Mouse (Mus musculus) forebrain, embryonic 16.5 days (tissue): ENCODE measurements at regions not wholly inside any gene's neighbourhood (a gene's known extent, or its start where the extent isn't known, plus 50 kb on each side); places are given as distances from the start of the nearest gene placed in this dataset.

ENCODE experiments used
- ATAC-seq: fragments of 200-750 bp; cut with Nextera tagmentation; 2 replicates; pipeline ENCODE4 v1.8.0; 2017; ENCODE audit warnings: mild to moderate bottlenecking, moderate library complexity
- H3K27ac ChIP-seq: fragments of 300-500 bp; sonication (generic); 2 replicates; pipeline ENCODE4 v1.5.1; 2014; ENCODE audit warnings: low read length, control low read depth
- H3K27me3 ChIP-seq: fragments of 300-500 bp; sonication (generic); replicated peaks from 2 replicates; pipeline ENCODE4 v1.6.1; 2014; ENCODE audit warnings: low read length; ENCODE audit not compliant: control insufficient read depth, insufficient read depth
- H3K36me3 ChIP-seq: fragments of 300-500 bp; sonication (generic); 2 replicates; pipeline ENCODE4 v1.6.1; 2014; ENCODE audit not compliant: control insufficient read depth, insufficient read depth
- H3K4me1 ChIP-seq: fragments of 300-500 bp; sonication (generic); replicated peaks from 2 replicates; pipeline ENCODE4 v1.6.1; 2014; ENCODE audit warnings: low read length; ENCODE audit not compliant: control insufficient read depth, insufficient read depth
- H3K4me2 ChIP-seq: fragments of 300-500 bp; sonication (generic); 2 replicates; pipeline ENCODE4 v1.6.1; 2014; ENCODE audit warnings: mild to moderate bottlenecking, low read length, control low read depth
- H3K4me3 ChIP-seq: fragments of 300-500 bp; sonication (generic); replicated peaks from 2 replicates; pipeline ENCODE4 v1.5.1; 2014; ENCODE audit warnings: mild to moderate bottlenecking, low read length, control low read depth
- H3K9ac ChIP-seq: fragments of 300-500 bp; sonication (generic); replicated peaks from 2 replicates; pipeline ENCODE4 v1.6.1; 2014; ENCODE audit warnings: low read depth, low read length, control low read depth
- H3K9me3 ChIP-seq: fragments of 300-500 bp; sonication (generic); 2 replicates; pipeline ENCODE4 v1.6.1; 2016; ENCODE audit warnings: low read length; ENCODE audit not compliant: control insufficient read depth
- WGBS: fragments of 180-500 bp; shearing (Covaris S2); extraction: QIAGEN DNeasy Blood & Tissue Kit; methylation state at CpG from one replicate; pipeline ENCODE4 v1.1.7; 2014; 5-methylcytosine and 5-hydroxymethylcytosine counted together

DNA sequence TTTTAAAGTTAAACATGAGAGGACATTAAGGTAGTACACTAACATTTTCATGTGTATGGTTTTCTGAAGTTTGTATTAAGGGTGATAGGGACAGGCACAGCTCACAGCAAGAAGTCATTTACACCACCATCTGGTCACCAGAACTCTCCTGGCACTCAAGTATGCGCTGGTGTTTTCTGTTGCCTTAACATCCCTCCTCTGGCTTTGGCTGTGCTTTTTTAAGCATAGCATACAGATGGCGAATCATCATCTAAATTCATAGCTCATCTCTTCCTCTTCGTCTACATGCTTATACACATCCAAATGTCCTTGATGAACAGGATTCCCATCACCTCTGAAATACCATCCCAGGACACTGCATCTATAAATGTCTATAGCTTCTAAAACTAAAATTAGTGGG lies 148.7 kb downstream of the Fam198b start:
- Histone ChIP-seq H3K27me3 (no peaks in the 10 kb centered on the region), H3K4me1 (no peaks in the 10 kb centered on the region), H3K9ac (no peak overlapping the region), H3K4me2 (no peak overlapping the region), H3K36me3 (no peaks in the 10 kb centered on the region), H3K4me3 (no peak overlapping the region), H3K9me3 (no peaks in the 10 kb centered on the region), H3K27ac (no peak overlapping the region)
- ATAC-seq, result no peak
- 75% methylated on average over 3 of the region's 3 CpGs for WGBS

GRCm38 (mm10) chr3:80038553-80039129 lies 154.3 kb downstream of the Fam198b start:
- H3K27me3 ChIP-seq, result no peaks in the 10 kb centered on the region
- H3K9me3 ChIP-seq, result no peaks in the 10 kb centered on the region
- no peak overlapping the region for H3K4me2 ChIP-seq
- no peaks in the 10 kb centered on the region for H3K4me1 ChIP-seq
- H3K27ac ChIP-seq, result no peak overlapping the region
- 78% methylated on average over 11 of the region's 11 CpGs for WGBS
- no peak overlapping the region for H3K9ac ChIP-seq
- H3K4me3 ChIP-seq, result no peak overlapping the region
- H3K36me3 ChIP-seq, result no peaks in the 10 kb centered on the region
- ATAC-seq, result no peak

- no peak overlapping the region for H3K4me2 ChIP-seq
- no peaks in the 10 kb centered on the region for H3K4me1 ChIP-seq
- H3K9ac ChIP-seq, result no peak overlapping the region
- no peaks in the 10 kb centered on the region for H3K36me3 ChIP-seq
- no peaks in the 10 kb centered on the region for H3K27me3 ChIP-seq
- WGBS, result 58% methylated on average over 5 of the region's 5 CpGs
- no peaks in the 10 kb centered on the region for H3K9me3 ChIP-seq
- ATAC-seq, result no peak
- no peak overlapping the region for H3K27ac ChIP-seq
- no peak overlapping the region for H3K4me3 ChIP-seq
Observed at GRCm38 (mm10) chr3:80042756-80043484, 158.6 kb downstream of the Fam198b start.

DNA sequence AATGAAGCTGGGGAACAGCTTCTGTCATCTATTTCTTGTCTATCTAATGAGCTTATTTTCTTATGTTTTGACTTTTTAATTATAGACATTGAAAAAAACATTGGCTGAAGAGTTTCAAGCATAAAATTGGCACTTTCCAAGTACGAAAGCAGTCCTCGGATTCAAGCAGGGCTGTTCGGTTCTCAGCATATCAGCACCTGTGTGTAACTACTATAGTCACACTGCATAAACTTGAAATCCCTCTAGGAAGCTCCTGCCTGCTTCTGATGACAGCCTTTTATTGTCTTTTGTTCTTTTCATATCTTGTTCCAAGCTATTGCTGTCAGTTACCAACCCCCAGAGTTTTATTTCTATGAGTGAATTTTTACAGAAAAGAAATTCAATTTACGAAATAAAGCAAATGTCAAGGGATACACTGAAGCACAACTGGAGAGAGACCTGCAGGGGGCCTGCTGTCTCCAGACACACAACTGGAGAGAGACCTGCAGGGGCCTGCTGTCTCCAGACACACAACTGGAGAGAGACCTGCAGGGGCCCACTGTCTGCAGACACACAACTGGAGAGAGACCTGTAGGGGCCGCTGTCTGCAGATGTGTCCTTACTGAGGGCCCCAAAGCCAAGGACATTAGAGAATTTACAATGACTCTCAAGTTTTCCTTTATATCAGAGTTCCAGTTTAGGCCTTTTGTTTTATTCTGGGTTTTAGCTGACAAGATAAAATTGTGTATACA lies 165.3 kb downstream of the Fam198b start:
- no peaks in the 10 kb centered on the region for H3K36me3 ChIP-seq
- 70% methylated on average over 5 of the region's 5 CpGs for WGBS
- no peaks in the 10 kb centered on the region for H3K27me3 ChIP-seq
- H3K4me1 ChIP-seq, result no peaks in the 10 kb centered on the region
- no peak overlapping the region for H3K27ac ChIP-seq
- no peak for ATAC-seq
- H3K9me3 ChIP-seq, result no peaks in the 10 kb centered on the region
- no peak overlapping the region for H3K4me2 ChIP-seq
- H3K9ac ChIP-seq, result no peak overlapping the region
- H3K4me3 ChIP-seq, result no peak overlapping the region

DNA sequence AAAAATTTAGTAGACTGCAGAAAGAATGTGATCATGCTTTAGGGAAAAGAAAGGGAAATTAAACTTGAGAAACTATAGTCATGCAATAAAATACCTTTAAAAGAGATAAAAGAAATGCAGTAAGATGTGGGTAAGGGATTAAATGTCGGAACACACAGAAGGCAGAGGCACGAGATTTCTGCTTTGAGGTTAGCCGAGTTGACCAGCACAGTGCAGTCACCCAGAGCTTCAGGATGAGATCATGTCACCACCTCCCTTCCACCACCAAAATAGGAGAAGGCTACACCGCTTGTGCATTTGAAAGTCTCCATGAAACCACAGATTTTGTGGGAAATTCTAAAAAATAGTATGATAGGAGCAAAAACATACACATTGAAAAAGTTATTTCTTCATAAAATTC lies 166.6 kb downstream of the Fam198b start:
- 84% methylated on average over 4 of the region's 4 CpGs for WGBS
- H3K9ac ChIP-seq, result no peak overlapping the region
- H3K27ac ChIP-seq, result no peak overlapping the region
- no peak overlapping the region for H3K4me3 ChIP-seq
- no peak overlapping the region for H3K4me2 ChIP-seq
- H3K9me3 ChIP-seq, result no peaks in the 10 kb centered on the region
- H3K27me3 ChIP-seq, result no peaks in the 10 kb centered on the region
- H3K36me3 ChIP-seq, result no peaks in the 10 kb centered on the region
- no peaks in the 10 kb centered on the region for H3K4me1 ChIP-seq
- ATAC-seq, result no peak

GRCm38 (mm10) chr3:80051963-80052362 lies 167.6 kb downstream of the Fam198b start:
- no peak overlapping the region for H3K4me3 ChIP-seq
- 71% methylated on average over 4 of the region's 4 CpGs for WGBS

DNA sequence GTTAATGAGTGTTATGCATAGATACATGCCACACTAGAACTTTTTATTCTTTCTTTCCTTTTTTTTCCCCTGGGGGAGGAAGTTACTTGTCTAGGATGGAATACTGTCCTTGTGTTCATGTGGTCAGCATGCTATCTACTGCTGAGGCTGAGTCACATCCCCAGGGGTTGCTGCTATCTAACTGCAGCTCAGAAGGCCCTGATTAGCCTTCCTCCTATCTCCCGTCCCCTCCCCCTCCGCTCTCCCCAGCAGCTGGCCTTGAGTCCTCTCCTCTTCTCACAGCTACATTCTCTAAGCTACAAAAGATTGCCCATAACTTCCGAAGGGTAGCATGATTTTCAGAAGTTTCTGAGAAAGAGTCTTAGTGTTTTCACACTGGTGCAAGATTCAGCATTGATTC lies 168.5 kb downstream of the Fam198b start:
- H3K27me3 ChIP-seq, result no peaks in the 10 kb centered on the region
- no peak overlapping the region for H3K9ac ChIP-seq
- no peak overlapping the region for H3K4me2 ChIP-seq
- ATAC-seq, result no peak
- H3K9me3 ChIP-seq, result no peaks in the 10 kb centered on the region
- no peaks in the 10 kb centered on the region for H3K36me3 ChIP-seq
- no peaks in the 10 kb centered on the region for H3K4me1 ChIP-seq
- H3K4me3 ChIP-seq, result no peak overlapping the region
- WGBS, result 68% methylated on average over 3 of the region's 3 CpGs
- H3K27ac ChIP-seq, result no peak overlapping the region

More at GRCm38 (mm10) chr3:80051963-80052362, 167.6 kb downstream of the Fam198b start:
- Histone ChIP-seq H3K4me1 (no peaks in the 10 kb centered on the region), H3K9ac (no peak overlapping the region), H3K27ac (no peak overlapping the region), H3K4me2 (no peak overlapping the region), H3K9me3 (no peaks in the 10 kb centered on the region), H3K36me3 (no peaks in the 10 kb centered on the region), H3K27me3 (no peaks in the 10 kb centered on the region)
- no peak for ATAC-seq

GRCm38 (mm10) chr3:80053435-80053834 lies 169.1 kb downstream of the Fam198b start:
- Histone ChIP-seq H3K27ac (no peak overlapping the region), H3K36me3 (no peaks in the 10 kb centered on the region), H3K4me1 (no peaks in the 10 kb centered on the region), H3K9ac (no peak overlapping the region), H3K27me3 (no peaks in the 10 kb centered on the region), H3K4me3 (no peak overlapping the region), H3K9me3 (no peaks in the 10 kb centered on the region), H3K4me2 (no peak overlapping the region)
- WGBS, result 98% methylated on average over 2 of the region's 2 CpGs
- ATAC-seq, result no peak

DNA sequence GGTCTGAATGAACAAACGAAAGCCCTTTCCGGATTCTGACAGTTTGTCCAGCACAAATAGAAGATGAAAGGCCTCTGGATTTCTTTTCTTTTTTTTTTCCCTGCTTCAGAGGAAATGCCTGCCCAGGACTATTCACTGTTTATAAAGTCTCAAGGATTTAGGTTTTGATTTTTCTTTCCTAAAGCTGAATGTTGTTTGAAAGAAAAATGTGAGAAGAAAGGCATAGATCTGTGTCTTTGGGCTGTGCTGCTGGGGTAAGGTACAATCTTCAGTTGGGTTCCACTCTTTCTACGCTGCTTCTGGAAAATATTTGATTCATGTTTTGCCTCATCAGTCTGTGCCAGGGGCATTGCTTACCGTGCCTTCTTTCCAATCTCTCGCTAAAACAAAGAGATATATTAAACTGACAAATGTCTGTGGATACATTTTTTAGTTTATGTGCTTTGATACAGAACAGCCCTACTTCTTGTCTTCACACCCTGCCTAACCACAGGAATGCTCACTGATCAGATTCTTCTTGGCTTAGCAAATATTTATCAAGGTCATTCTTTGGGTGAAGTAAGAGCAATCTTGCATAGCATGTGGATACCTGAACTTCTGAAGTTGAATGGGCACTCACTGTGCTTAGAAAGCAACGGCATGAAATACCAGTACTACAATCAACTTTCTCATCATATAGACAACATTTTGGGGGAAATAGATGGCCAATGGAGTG lies 172.5 kb downstream of the Fam198b start:
- H3K9ac ChIP-seq, result no peak overlapping the region
- no peaks in the 10 kb centered on the region for H3K9me3 ChIP-seq
- no peak overlapping the region for H3K4me2 ChIP-seq
- H3K4me1 ChIP-seq, result no peaks in the 10 kb centered on the region
- no peaks in the 10 kb centered on the region for H3K27me3 ChIP-seq
- 75% methylated on average over 6 of the region's 6 CpGs for WGBS
- H3K27ac ChIP-seq, result no peak overlapping the region
- H3K36me3 ChIP-seq, result no peaks in the 10 kb centered on the region
- H3K4me3 ChIP-seq, result no peak overlapping the region
- no peak for ATAC-seq
